In the genomic region with DNA sequence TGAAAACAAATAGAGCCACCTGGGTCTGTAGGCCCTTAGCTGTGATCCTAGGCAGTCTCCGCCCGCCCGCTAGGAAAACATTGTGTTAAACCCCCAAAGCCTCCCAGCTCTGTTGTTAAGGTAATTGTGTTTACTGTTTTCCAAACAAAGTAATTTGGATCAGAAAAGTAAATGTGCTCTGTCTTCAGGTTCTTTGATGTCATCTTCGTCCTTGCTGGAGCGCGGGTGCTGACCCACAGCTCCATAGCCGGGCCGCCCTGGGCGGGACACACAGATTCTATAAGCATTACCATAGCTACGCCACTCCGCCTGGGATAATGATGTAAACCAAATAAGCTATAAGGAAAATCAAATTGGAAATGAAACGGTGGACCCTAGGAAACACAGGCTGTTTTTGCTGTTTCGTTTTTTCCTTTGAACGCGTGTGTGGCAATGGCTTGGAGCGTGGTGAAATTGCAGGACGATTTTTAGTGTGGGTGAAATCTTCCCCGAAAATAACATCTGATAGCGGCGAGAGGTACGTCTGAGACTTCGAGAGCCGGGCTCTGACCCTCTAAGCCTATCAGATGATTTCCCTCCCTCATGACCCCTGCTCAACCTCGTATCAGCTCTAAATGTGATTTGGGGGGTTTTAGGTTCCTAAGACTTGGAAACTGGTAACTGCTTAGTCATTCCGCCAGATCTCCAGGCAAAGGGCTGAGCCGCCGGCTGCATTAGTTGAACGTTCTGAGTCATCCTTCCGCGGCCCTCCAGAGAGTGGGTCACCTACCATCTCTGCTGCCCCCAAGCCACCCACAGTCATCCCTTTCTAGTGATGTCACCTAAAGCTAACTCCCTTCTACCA, we compare ENCODE assay signal across 7 mouse cellular contexts. TPM values are rescaled to one million over a fixed set of nuclear protein-coding genes. Genes with fewer than 3 reads are reported as not detected.
DNase-seq lines count a peak whose midpoint lies in the region; ATAC-seq and TF ChIP-seq lines count a peak whose summit lies in the region.

No protein-coding gene starts in this region.

- DNase-seq in lung, postnatal 0 days (ENCODE audit: low spot score) = peak; percentile 52
- no peak for DNase-seq in lung, postnatal 36 days
- peak; percentile 51 for DNase-seq in adrenal gland, postnatal 25 days
- peak; percentile 47 for DNase-seq in forebrain, postnatal 0 days
- DNase-seq in limb, embryonic 14.5 days (ENCODE audit: low spot score) = peak; percentile 34
- peak; percentile 63 to 70 for DNase-seq in right cerebral cortex, adult 2 months (ENCODE audit: low spot score in 2 of 2)
- DNase-seq in gastrocnemius, postnatal 25 days = no peak

- peak; percentile 67 for ATAC-seq in lung, postnatal 0 days
- ATAC-seq in forebrain, postnatal 0 days = peak; percentile 50
- ATAC-seq in limb, embryonic 14.5 days (ENCODE audit: low FRiP score, low read depth) = peak; percentile 30; the same call in 1 of the 2 replicates

- TF ChIP-seq CTCF in lung, postnatal 0 days (IDR thresholded peaks at IDR 0.05) = no peak
- TF ChIP-seq CTCF in forebrain, postnatal 0 days (IDR thresholded peaks at IDR 0.05; ENCODE audit: low read depth) = no peak

- peak overlapping the region; percentile 36 for H3K4me3 ChIP-seq in lung, postnatal 0 days (ENCODE audit: low read depth, low read length)
- H3K4me3 ChIP-seq in forebrain, postnatal 0 days (ENCODE audit: low read depth, low read length) = peak overlapping the region; percentile 33
- peak overlapping the region; percentile 29 for H3K4me3 ChIP-seq in limb, embryonic 14.5 days (replicated peaks; ENCODE audit: low read length)

- peak overlapping the region; percentile 55 for H3K4me2 ChIP-seq in lung, postnatal 0 days (replicated peaks; ENCODE audit: low read depth, low read length)
- H3K4me2 ChIP-seq in forebrain, postnatal 0 days (ENCODE audit: low read depth) = peak overlapping the region; percentile 52
- H3K4me2 ChIP-seq in limb, embryonic 14.5 days (replicated peaks; ENCODE audit: low read depth, low read length, severe bottlenecking) = peak overlapping the region; percentile 55

- TF ChIP-seq EP300 in lung, postnatal 0 days (IDR thresholded peaks at IDR 0.05) = no peak

- 12% methylated on average over 30 of the region's 30 CpGs for WGBS in lung, postnatal 0 days
- 4% methylated on average over 30 of the region's 30 CpGs for WGBS in forebrain, postnatal 0 days
- 6% methylated on average over 30 of the region's 30 CpGs for WGBS in limb, embryonic 14.5 days

- no peak for TF ChIP-seq POLR2A in limb, embryonic 14.5 days (IDR thresholded peaks at IDR 0.05; ENCODE audit: borderline replicate concordance, extremely low read depth, insufficient read depth, insufficient read length)

- no peak overlapping the region for H3K27ac ChIP-seq in lung, postnatal 0 days (ENCODE audit: low read length)
- H3K27ac ChIP-seq in forebrain, postnatal 0 days (ENCODE audit: low read depth, low read length) = no peak overlapping the region
- H3K27ac ChIP-seq in limb, embryonic 14.5 days (replicated peaks; ENCODE audit: low read depth, low read length) = no peak overlapping the region

- H3K9me3 ChIP-seq in lung, postnatal 0 days (ENCODE audit: low read length) = no peaks in the 10 kb centered on the region
- no peaks in the 10 kb centered on the region for H3K9me3 ChIP-seq in forebrain, postnatal 0 days (ENCODE audit: low read length)
- no peaks in the 10 kb centered on the region for H3K9me3 ChIP-seq in limb, embryonic 14.5 days (ENCODE audit: control insufficient read depth, low read length)

- H3K4me1 ChIP-seq in lung, postnatal 0 days (ENCODE audit: insufficient read depth, low read depth, low read length) = peaks cover 6% of the 10 kb centered on the region; the same call in 1 of the 2 replicates
- H3K4me1 ChIP-seq in forebrain, postnatal 0 days (ENCODE audit: insufficient read depth) = no peaks in the 10 kb centered on the region
- H3K4me1 ChIP-seq in limb, embryonic 14.5 days (ENCODE audit: control insufficient read depth, insufficient read depth, low read length) = no peaks in the 10 kb centered on the region

- H3K27me3 ChIP-seq in lung, postnatal 0 days (replicated peaks; ENCODE audit: insufficient read depth, low read length) = no peaks in the 10 kb centered on the region
- H3K27me3 ChIP-seq in forebrain, postnatal 0 days (ENCODE audit: insufficient read depth, low read length) = peaks cover 8% of the 10 kb centered on the region
- H3K27me3 ChIP-seq in limb, embryonic 14.5 days (ENCODE audit: control insufficient read depth, insufficient read depth, low read length) = peaks cover 5% of the 10 kb centered on the region; the same call in 1 of the 2 replicates

- H3K9ac ChIP-seq in lung, postnatal 0 days (replicated peaks; ENCODE audit: low read depth) = 0 out of 2 replicates have a peak overlapping the region, but pooled peaks have one; percentile 8
- 0 out of 2 replicates have a peak overlapping the region, but pooled peaks have one; percentile 22 for H3K9ac ChIP-seq in forebrain, postnatal 0 days
- H3K9ac ChIP-seq in limb, embryonic 14.5 days (ENCODE audit: low read depth, low read length, severe bottlenecking) = peak overlapping the region; percentile 28; the same call in 1 of the 2 replicates

- no peaks in the 10 kb centered on the region for H3K36me3 ChIP-seq in lung, postnatal 0 days (ENCODE audit: insufficient read depth, low read length)
- no peaks in the 10 kb centered on the region for H3K36me3 ChIP-seq in forebrain, postnatal 0 days (ENCODE audit: insufficient read depth)
- H3K36me3 ChIP-seq in limb, embryonic 14.5 days (ENCODE audit: control insufficient read depth, insufficient read depth, low read length) = no peaks in the 10 kb centered on the region

RNA-seq across cellular contexts. Expression of gene Lef1, which starts 25.3 kb away (rescaled TPM):
- polyA plus RNA-seq in lung, postnatal 0 days (2015; fragmentation: Nextera tagmentation; extraction: Ambion mirVana) = 6.1 and 6.2 TPM in 2 replicates
- 13.3 and 15.7 TPM in 2 replicates for total RNA-seq in adrenal gland, postnatal 25 days (2021)
- 6.6 and 12.1 TPM in 2 replicates for total RNA-seq in forebrain, postnatal 0 days (2014; rRNA removed)
- 9.3 and 15.3 TPM in 2 replicates for polyA plus RNA-seq in forebrain, postnatal 0 days (2015; fragmentation: Nextera tagmentation; extraction: Ambion mirVana)
- polyA plus RNA-seq in limb, embryonic 14.5 days (2012; rRNA removed) = 30.8 and 41.9 TPM in 2 replicates
- polyA plus RNA-seq in limb, embryonic 14.5 days (2014; fragmentation: Nextera tagmentation; extraction: Ambion mirVana) = 39.9 and 44.3 TPM in 2 replicates
- total RNA-seq in gastrocnemius, postnatal 25 days (2021) = under 1 TPM; 0.13 to 0.35 TPM

Comparison
In these comparisons a context has a peak if more than half of its experiments do, and no peak if none do; other contexts are left out.
1. DNase-seq: peak in lung, postnatal 0 days (single experiment), adrenal gland, postnatal 25 days (single experiment), forebrain, postnatal 0 days (single experiment), limb, embryonic 14.5 days (single experiment) and right cerebral cortex, adult 2 months (2 of 2); none in lung, postnatal 36 days (single experiment) and gastrocnemius, postnatal 25 days (single experiment).
2. Peak in every context shown above with its lines, with median percentiles within 50 percentile points of each other: ATAC-seq, H3K4me2 ChIP-seq, H3K4me3 ChIP-seq and H3K9ac ChIP-seq.